Mouse (Mus musculus): ENCODE measurements at regions not wholly inside any gene's neighbourhood (a gene's known extent, or its start where the extent isn't known, plus 50 kb on each side); places are given as distances from the start of the nearest gene placed in this dataset.

GRCm38 (mm10) chr10:92333042-92333774 lies 389.0 kb downstream of the Nedd1 start:
- DNase-seq = no peak

GRCm38 (mm10) chr10:92330150-92330549 lies 392.1 kb downstream of the Nedd1 start:
- DNase-seq = no peak

- DNase-seq = no peak
These were observed 392.6 kb downstream of the Nedd1 start for GRCm38 (mm10) chr10:92329661-92330060.

GRCm38 (mm10) chr10:92325284-92325989 lies 396.8 kb downstream of the Nedd1 start:
- no peak for DNase-seq

- no peak for DNase-seq
These were observed 407.6 kb downstream of the Nedd1 start for GRCm38 (mm10) chr10:92314606-92315005.

GRCm38 (mm10) chr10:92312278-92312677 lies 409.9 kb downstream of the Nedd1 start:
- no peak for DNase-seq

GRCm38 (mm10) chr10:92308643-92309042 lies 413.6 kb downstream of the Nedd1 start:
- DNase-seq = no peak

- no peak for DNase-seq
These were observed 414.4 kb downstream of the Nedd1 start for GRCm38 (mm10) chr10:92307861-92308260.

- no peak for DNase-seq
These were observed 423.5 kb downstream of the Nedd1 start for GRCm38 (mm10) chr10:92298693-92299092.

GRCm38 (mm10) chr10:92296837-92297236 lies 425.4 kb downstream of the Nedd1 start:
- DNase-seq = no peak

- no peak for DNase-seq
These were observed 425.9 kb downstream of the Nedd1 start for GRCm38 (mm10) chr10:92296303-92296702.

- DNase-seq = no peak
These were observed 429.0 kb downstream of the Nedd1 start for GRCm38 (mm10) chr10:92293261-92293660.

- DNase-seq = no peak
These were observed 433.0 kb downstream of the Nedd1 start for GRCm38 (mm10) chr10:92289230-92289629.

GRCm38 (mm10) chr10:92284231-92284630 lies 438.0 kb downstream of the Nedd1 start:
- DNase-seq = no peak

- no peak for DNase-seq
These were observed 444.2 kb downstream of the Nedd1 start for GRCm38 (mm10) chr10:92277981-92278380.

GRCm38 (mm10) chr10:92257815-92258214 lies 464.4 kb downstream of the Nedd1 start:
- DNase-seq = no peak

GRCm38 (mm10) chr10:92248648-92249047 lies 473.6 kb downstream of the Nedd1 start:
- DNase-seq = no peak

GRCm38 (mm10) chr10:92247449-92247805 lies 474.8 kb downstream of the Nedd1 start:
- no peak for DNase-seq

- no peak for DNase-seq
These were observed 475.3 kb downstream of the Nedd1 start for GRCm38 (mm10) chr10:92246785-92247448.

GRCm38 (mm10) chr10:92242714-92243440 lies 479.3 kb downstream of the Nedd1 start:
- no peak for DNase-seq

GRCm38 (mm10) chr10:92237881-92238280 lies 484.3 kb downstream of the Nedd1 start:
- no peak for DNase-seq

- no peak for DNase-seq
These were observed 490.1 kb downstream of the Nedd1 start for GRCm38 (mm10) chr10:92232081-92232480.

GRCm38 (mm10) chr10:92225818-92226217 lies 496.4 kb downstream of the Nedd1 start:
- no peak for DNase-seq
